Mouse (Mus musculus) lung, adult 2 months (tissue): ENCODE results near the gene Txk. TPM values are rescaled to one million over a fixed set of nuclear protein-coding genes. Genes with fewer than 3 reads are reported as not detected.

Experiments
- DNase-seq: peaks from one replicate; pipeline ENCODE4 v3.0.0; 2022
- H3K4me1 ChIP-seq: fragments of 200-500 bp; 2 replicates; pipeline ENCODE4 v1.6.1; 2011; ENCODE audit warnings: low read length; ENCODE audit not compliant: control insufficient read depth, insufficient read depth
- H3K4me3 ChIP-seq: fragments of 200-500 bp; replicated peaks from 2 replicates; pipeline ENCODE3; 2011; ENCODE audit warnings: low read depth, mild to moderate bottlenecking, control low read depth, low read length; ENCODE audit errors: extremely low read depth
- CTCF ChIP-seq: fragments of 200-500 bp; IDR thresholded peaks from 2 replicates; pipeline ENCODE4 v1.5.1; 2011; ENCODE audit warnings: mild to moderate bottlenecking, low read length, control low read depth; ENCODE audit not compliant: insufficient read depth
- POLR2A ChIP-seq: fragments of 200-500 bp; IDR thresholded peaks from 2 replicates; pipeline ENCODE4 v1.6.1; 2011; ENCODE audit warnings: low read depth, mild to moderate bottlenecking, control low read depth, low read length, borderline replicate concordance; ENCODE audit errors: extremely low read depth
- WGBS: fragments of 180-500 bp; shearing (Covaris S2); methylation state at CpG from one replicate; pipeline ENCODE4 v1.1.7; 2018; 5-methylcytosine and 5-hydroxymethylcytosine counted together
- polyA plus RNA-seq: library from polyadenylated mRNA; depleted of rRNA; stranded (reverse); fragments of >200 nt; gene quantifications from 2 replicates; pipeline ENCODE4 v1.2.3, GENCODE M21; 2012; rRNA removed

Gene Txk
- 0.43 and 0.75 TPM in 2 replicates for polyA plus RNA-seq

DNA sequence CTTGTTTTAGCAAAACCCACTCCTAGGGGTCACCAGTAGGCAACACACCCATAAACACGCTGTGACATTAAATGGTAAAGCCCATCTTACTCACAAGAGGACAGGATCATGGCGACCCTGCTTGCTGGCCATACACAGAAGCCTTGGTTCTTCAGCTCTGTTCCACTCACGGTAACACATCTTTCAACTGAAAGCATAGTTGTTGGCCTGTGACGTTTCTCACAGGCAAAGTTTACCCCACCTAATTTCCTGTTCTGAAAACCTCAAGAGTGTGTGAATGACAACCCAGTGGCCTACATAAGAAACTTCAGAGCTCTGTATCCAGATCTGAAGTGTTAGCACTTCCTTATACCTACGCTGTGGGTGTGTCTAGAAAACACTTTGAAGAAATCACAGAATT is at the start of gene Txk:
Txk (minus strand) TSS at position 193 of the 400 bp plus-strand sequence.
- Histone ChIP-seq H3K4me3 (no peak within 1 kb of the TSS), H3K4me1 (no peaks in the 10 kb centered on the region)
- DNase-seq, result no peak
- 62% methylated on average over 5 of the region's 5 CpGs for WGBS
- TF ChIP-seq CTCF, result no peak
- TF ChIP-seq POLR2A, result no peak

DNA sequence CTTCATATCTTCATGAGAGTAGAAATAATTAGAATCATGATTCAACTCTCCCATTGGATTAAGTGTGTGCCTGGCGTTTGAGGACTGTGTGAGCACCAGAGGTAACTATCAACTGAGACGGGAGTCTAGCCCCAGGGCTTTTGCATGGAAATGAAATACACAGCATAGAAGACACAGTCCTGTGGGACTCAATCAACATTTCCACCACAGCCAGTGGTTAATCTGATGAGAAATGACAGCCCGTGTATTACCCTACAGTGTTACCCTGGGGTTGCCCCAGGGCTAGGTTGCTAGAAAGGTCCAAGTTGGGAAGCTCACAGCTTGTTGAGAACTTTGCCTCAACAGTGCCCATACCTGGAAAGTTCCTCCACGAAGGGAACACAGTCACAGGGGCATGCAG is 46.0 kb upstream of the Txk start:
- TF ChIP-seq CTCF (no peak), POLR2A (no peak)
- H3K4me1 ChIP-seq, result no peaks in the 10 kb centered on the region
- H3K4me3 ChIP-seq, result no peak overlapping the region
- 77% methylated on average over 4 of the region's 4 CpGs for WGBS
- DNase-seq, result no peak

DNA sequence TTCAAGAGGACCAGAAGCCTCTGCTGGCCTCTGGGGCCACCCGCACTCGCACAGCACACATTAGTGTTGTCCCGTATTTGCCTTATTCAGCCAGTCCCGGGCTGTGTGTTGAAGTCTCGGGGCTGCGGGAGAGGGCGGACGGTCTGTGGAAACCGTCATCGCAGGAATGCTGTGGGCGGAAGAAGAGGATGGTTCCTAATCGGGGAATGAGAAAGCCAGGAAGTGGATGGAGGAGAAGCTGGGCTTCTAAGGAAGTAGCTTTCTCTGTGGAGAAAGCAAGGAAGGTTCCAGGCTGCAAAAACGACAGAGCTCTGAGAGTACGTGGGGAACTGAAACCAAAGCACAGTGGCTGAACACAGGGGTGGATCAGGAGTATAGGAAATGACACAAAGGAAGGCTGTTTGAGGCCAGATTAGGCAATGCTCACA is 43.6 kb upstream of the Txk start:
- WGBS, result 15% methylated on average over 14 of the region's 14 CpGs
- no peak for TF ChIP-seq CTCF
- TF ChIP-seq POLR2A, result no peak
- no peak for DNase-seq
- peak overlapping the region; percentile 60 for H3K4me3 ChIP-seq
- no peaks in the 10 kb centered on the region for H3K4me1 ChIP-seq

DNA sequence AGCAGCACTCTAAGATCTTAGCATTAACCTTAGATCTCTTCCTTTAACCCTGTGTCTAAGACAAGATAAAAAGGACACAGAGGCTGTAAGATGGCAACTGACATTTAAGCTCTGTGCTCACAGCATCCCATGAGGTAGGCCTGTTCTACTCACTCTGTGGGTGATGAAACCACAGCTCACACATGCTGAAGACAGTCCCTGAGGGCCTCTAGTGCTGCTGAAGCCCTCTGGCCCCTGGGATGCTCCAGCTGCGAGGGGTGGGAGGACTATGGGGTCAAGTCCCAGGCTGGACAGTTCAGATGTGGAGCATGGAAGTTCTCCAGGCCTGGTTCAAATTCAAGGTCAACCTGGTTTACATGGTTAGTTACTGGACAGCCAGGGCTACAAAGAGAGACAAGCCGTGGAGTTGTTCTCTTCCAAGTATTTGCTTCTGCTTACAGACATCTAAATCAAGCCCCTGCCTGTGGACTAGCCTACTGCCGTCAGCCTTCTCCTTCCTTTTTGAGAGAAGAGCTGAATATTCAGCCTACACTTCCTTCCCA is 40.8 kb upstream of the Txk start:
- no peak for TF ChIP-seq CTCF
- TF ChIP-seq POLR2A, result no peak
- no peaks in the 10 kb centered on the region for H3K4me1 ChIP-seq
- WGBS, result 74% methylated on average over 3 of the region's 3 CpGs
- no peak overlapping the region for H3K4me3 ChIP-seq
- DNase-seq, result no peak

DNA sequence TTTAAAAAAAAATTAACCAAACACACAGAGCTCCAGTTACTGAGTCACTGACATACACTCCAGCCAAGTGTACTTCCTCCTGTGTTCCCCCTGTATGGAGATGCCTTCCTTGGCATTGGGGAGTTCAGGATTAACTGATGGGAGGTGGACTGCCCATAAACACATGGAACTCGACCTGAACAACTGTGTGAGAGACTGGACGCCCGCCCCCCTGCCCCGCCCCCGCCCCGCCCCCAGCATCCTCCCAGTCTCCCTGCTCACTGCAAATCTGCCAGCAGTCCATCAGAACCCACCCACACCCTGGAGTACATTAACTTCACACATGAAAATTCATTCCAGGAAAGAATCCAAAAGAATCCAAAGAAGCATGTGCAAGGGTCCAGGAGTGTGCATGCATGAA is 39.2 kb upstream of the Txk start:
- Histone ChIP-seq H3K4me3 (no peak overlapping the region), H3K4me1 (no peaks in the 10 kb centered on the region)
- 36% methylated on average over 6 of the region's 6 CpGs for WGBS
- DNase-seq, result no peak
- TF ChIP-seq POLR2A, result no peak

DNA sequence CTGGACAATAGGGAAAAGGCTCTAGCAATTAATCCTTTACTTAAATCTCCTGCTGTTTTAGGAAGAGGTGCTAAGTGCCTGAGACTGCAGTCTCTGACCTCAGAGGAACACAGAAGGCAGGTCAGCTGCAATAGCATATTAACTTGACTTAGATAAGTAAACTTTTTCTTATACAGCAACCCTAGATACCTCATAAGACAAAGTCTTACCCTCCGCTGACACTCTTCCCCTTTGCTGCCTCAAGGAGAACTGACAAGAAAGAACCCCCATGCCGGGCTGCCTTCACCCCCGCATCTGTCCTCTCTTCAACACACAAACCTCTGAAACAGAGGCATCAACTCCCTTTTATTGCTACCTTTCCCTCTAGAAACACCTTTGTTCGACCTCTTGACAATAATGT is 38.8 kb upstream of the Txk start:
- Histone ChIP-seq H3K4me1 (no peaks in the 10 kb centered on the region), H3K4me3 (no peak overlapping the region)
- 63% methylated on average over 4 of the region's 4 CpGs for WGBS
- no peak for DNase-seq
- TF ChIP-seq POLR2A (no peak), CTCF (no peak)

DNA sequence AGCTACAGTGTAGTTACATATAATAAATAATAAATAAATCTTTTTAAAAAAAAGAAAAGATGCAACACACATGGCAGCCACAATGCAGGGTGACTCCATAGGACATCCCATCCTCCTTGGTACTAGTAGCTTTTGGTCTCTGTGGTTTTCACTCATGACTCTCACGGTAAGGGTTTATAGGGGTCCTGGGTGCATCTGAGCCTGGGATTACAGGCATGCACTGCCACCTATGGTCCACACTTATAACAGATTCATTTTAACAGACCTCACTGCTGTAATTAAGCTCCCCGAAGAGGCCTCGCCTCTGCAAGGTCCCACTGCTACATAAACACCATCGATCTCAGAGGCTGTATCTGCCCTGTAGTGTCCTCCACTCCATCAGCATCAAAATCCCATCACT is 32.9 kb upstream of the Txk start:
- TF ChIP-seq CTCF (no peak), POLR2A (no peak)
- no peak overlapping the region for H3K4me3 ChIP-seq
- no peak for DNase-seq
- WGBS, result 56% methylated on average over 4 of the region's 4 CpGs
- no peaks in the 10 kb centered on the region for H3K4me1 ChIP-seq

DNA sequence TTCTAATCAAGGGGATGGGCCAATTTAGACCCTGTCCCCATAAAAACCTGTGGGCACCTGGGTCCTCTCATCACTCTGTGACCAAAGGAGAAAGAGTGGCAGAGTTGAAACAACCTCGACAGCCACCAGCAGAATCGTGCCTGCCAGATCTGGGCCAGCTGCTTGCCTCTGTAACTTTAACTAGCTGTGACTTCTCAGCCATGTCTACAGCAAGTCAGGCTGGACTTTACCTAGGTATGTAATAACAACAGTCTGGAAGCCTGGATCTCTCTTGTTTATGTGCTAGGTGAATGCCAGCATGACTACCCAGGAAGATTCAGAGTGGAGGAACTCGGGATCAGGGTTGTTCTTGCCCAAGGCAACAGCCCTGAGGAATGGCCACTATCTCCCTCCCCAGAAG is 32.1 kb upstream of the Txk start:
- DNase-seq, result no peak
- H3K4me1 ChIP-seq, result no peaks in the 10 kb centered on the region
- TF ChIP-seq CTCF (no peak), POLR2A (no peak)
- 78% methylated on average over 3 of the region's 3 CpGs for WGBS
- H3K4me3 ChIP-seq, result no peak overlapping the region

DNA sequence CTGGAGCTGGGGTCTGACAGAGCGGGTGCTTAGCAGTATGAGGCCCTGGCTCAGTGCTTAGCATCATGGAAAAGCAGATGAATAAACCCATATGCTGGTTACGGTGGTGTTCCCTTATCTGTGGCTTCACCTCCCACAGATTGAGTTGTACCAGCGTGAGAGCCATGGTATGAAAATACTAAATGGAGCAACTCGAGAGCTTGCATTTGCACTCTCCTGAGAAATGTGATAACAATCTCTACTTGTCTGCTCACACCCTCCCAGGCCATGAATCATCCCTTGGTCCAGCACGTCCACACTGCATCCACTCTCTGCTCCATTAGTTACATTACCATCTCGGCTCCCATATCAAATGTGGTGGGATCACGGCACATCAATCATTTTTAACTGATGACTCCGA is 31.4 kb upstream of the Txk start:
- WGBS, result 73% methylated on average over 8 of the region's 8 CpGs
- H3K4me3 ChIP-seq, result no peak overlapping the region
- no peak for DNase-seq
- TF ChIP-seq POLR2A (no peak), CTCF (no peak)
- H3K4me1 ChIP-seq, result no peaks in the 10 kb centered on the region

DNA sequence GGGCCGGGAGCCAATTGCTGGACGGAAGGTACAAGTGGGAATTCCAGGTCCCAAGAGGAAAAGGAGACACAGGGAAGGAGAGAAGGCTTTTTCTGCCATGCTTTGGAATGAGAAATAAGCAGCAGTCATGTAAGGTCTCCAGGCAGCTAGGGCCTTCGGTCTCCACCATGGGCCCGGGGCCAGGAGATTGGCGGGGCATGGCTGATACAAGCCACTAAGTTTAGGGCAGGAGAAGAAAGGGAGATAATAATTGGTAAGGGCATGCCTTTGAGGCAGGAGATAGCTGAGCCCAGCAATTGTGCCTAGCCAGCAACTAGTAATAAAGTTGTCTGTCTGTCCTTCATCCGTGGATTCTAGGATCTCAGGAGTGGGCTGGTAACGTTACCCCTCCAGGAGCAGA is 30.5 kb upstream of the Txk start:
- no peak overlapping the region for H3K4me3 ChIP-seq
- H3K4me1 ChIP-seq, result no peaks in the 10 kb centered on the region
- no peak for DNase-seq
- TF ChIP-seq POLR2A, result no peak
- WGBS, result 92% methylated on average over 7 of the region's 7 CpGs

DNA sequence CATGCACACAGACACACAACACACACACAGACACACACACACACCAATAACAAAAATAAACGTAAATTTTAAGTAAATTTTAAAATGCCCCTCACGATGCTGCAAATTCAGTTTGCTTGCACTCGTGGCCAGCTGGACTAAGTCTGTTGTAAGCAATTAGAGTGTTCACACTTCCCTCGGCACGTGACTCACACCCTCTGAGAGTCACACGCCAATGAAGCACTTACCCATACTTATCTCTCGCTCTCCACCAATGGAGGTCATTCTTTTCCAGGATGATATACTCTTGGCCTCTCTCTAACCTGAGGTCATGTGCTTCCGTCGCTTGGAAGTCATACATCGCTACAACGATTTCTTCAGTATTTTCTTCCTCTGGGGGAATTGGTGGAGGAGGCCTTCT is 29.2 kb upstream of the Txk start:
- no peak overlapping the region for H3K4me3 ChIP-seq
- WGBS, result 70% methylated on average over 11 of the region's 11 CpGs

More for the DNA sequence above, 29.2 kb upstream of the Txk start:
- TF ChIP-seq CTCF, result no peak
- TF ChIP-seq POLR2A, result no peak
- no peaks in the 10 kb centered on the region for H3K4me1 ChIP-seq
- no peak for DNase-seq
